Mouse (Mus musculus): ENCODE data around the gene Gm20538.

The Gm20538 gene

DNA sequence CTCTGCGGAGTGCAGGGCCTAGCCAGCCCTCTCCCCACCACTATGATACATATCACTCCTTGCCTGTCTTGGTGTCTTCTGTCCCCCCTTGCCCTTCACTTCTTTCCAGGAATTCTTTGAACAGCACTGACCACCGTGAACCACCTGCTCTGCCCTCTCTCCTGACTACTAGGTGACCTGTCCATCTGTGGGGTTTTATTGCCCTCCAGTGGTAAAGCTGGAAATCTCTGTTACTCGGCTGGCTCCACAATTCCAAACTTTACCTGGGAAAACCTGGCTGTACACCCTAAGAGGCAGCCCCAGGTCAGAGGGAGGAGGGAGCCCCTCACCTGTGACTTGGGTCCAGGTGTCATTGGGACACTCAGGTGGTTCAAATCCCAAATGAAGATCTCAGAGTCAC, 17.3 kb downstream of the Gm20538 start:
- DNase-seq (ENCODE audit: low spot score in 2 of 2): no peak

DNA sequence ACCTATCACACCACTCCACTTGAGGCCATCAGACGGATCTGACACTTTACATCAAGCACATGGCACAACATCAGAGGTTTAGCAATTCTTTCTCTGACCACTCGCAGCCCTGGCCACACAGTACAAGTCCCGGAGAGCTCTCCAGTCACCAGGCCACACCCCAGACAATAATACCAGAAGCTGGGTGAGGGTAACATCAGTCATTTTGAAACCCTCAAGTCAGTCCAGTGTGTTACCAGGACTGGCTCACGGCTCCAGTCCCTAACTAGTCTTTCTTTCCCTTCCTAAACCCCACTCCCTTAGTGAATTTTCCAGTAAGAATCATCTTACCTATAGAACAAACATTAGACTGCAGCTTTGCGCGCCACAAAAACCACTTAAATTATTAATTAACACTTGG, 22.6 kb downstream of the Gm20538 start:
- no peak for DNase-seq (ENCODE audit: low spot score in 2 of 2)

GRCm38 (mm10) chr19:44525551-44526205, 27.0 kb downstream of the Gm20538 start:
- no peak for DNase-seq (ENCODE audit: low spot score in 2 of 2)

GRCm38 (mm10) chr19:44519152-44519551, 33.5 kb downstream of the Gm20538 start:
- DNase-seq (ENCODE audit: low spot score in 2 of 2): no peak

GRCm38 (mm10) chr19:44517996-44518768, 34.4 kb downstream of the Gm20538 start:
- no peak for DNase-seq (ENCODE audit: low spot score in 2 of 2)

DNA sequence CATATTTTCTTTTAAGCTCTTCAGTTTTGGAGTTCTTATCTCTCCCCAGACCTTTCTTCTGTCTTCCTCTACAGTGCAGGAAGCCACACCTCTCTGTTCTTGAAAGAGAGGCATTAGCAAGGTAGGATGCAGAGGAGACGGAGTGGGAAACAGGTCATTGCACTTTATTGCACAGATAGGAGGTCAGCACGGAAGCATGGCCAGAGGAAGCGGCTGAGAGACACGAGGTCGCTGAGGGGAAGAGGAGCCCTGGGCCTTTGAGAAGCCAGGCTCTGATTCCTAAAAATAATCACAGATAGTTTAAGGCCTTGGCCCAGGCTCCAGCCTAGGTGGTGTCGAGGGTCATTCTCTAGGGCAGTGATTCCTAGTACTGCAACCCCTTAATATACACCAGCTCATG, 36.9 kb downstream of the Gm20538 start:
- no peak for DNase-seq (ENCODE audit: low spot score in 2 of 2)

DNA sequence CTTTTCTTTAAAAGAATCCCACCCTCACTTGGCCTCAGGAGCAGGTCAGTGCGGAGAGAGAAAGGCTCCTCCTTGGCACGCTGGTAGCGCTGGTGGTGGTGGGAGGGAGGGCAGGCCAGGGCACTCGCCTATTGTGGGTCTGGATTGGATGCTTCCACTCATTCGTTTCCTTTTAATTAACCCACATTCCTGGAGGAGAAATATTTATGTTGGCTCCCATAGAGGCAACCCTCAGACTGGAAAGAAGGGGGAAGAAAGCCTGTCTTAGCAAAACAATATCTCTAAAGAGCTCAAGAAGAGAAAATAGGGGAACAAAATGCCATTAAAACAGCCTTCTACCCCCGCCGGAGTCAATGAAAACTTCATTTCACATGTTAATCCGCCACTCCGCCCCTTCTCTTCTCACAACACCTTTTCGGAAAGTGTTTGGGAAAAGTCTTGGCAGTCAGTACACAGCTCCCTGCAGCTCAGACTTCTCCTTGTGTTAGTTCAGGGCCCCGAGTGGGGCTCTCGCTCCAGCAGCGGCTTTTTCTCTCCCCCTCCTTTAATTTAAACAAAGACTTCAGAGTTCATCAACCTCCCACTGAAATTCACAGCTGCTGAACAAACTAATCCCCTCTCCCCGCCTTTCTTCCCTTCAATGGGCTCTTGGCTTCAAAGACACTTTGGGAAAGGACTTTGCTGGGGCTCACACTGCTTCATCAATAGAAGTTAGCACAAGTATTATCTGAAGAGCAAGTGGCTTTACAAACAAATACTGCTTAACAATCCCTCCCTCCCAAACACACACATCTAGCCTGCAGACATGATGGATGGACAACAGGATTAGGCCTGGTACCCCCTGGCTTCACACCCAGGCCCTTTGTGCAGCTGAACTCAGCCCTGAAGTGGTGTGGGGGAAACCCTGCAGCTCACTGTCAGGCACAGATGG, 37.8 kb downstream of the Gm20538 start:
- no peak for DNase-seq (ENCODE audit: low spot score in 2 of 2)

DNA sequence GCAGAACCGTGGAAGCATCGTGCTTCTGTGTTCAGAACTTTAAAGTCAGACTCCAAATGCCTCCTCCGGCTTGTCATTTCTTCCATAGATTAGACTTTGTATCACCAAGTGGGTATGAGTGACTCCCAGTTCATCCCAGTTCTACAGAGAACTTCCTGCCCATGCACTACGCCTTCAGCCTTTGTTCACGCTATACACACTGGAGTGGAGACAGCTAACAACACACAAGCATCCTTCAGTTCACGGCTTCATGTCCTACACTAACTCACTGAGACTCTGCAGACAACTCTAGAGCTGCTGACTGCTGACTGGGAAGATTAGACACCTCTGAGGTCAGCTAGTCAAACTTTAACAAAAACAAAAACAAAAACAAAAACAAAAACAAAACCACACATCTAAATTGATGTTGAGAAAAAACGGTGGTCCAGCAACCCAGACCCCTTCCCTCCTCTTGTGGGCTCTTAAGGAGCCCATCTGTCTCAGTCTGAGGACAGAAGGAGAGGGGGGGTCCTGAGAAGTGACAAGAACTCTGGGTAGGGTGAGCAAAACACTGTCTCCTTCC, 38.6 kb downstream of the Gm20538 start:
- no peak for DNase-seq (ENCODE audit: low spot score in 2 of 2)

- DNase-seq (ENCODE audit: low spot score in 2 of 2): no peak
Measured at GRCm38 (mm10) chr19:44513054-44513833, 39.4 kb downstream of the Gm20538 start.

GRCm38 (mm10) chr19:44512601-44513000, 40.0 kb downstream of the Gm20538 start:
- DNase-seq (ENCODE audit: low spot score in 2 of 2): no peak

DNA sequence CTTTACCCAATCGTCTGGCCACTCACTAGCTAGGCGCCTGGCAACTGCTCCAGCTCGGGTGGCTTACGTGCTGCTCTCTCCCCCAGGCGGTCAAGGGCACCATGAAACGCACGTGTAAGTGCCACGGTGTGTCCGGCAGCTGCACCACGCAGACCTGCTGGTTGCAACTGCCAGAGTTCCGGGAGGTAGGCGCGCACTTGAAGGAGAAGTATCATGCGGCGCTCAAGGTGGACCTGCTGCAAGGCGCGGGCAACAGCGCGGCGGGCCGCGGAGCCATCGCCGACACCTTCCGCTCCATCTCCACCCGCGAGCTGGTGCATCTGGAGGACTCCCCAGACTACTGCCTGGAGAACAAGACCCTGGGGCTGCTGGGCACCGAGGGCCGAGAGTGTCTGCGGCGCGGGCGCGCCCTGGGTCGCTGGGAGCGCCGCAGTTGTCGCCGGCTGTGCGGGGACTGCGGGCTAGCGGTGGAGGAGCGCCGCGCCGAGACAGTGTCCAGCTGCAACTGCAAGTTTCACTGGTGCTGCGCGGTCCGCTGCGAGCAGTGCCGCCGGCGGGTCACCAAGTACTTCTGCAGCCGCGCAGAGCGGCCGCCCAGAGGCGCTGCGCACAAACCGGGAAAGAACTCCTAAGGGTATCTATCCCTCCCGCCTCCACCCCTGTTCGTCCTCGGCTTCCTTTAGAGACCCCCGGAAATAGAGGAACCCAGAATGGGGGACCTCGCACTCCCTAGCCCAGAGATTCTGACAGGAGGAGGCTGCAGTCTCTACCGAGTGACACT, 41.0 kb downstream of the Gm20538 start:
- DNase-seq (ENCODE audit: low spot score in 2 of 2): no peak

- no peak for DNase-seq (ENCODE audit: low spot score in 2 of 2)
Measured at GRCm38 (mm10) chr19:44510534-44511175, 42.0 kb downstream of the Gm20538 start.

DNA sequence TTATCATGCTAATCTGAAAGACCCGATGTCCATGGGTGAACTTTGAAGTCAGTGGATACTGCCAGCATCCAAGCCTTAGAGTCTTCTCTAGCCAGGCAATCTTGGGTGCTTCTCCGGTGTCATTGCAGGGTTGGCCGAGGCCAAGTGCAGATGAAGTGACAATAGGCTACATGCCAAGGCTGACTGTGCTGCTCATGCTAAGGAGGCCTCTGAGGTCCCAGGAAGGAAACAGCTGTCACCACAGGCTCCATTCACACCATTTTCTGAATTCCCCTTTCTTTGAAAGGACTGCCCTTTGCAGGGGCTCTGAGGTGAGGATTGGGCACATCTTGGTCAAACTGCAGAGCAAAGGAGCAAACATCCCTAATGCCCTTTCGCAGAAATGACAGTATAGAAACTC, 49.9 kb downstream of the Gm20538 start:
- no peak for DNase-seq (ENCODE audit: low spot score in 2 of 2)

GRCm38 (mm10) chr19:44501925-44502324, 50.7 kb downstream of the Gm20538 start:
- no peak for DNase-seq (ENCODE audit: low spot score in 2 of 2)

DNA sequence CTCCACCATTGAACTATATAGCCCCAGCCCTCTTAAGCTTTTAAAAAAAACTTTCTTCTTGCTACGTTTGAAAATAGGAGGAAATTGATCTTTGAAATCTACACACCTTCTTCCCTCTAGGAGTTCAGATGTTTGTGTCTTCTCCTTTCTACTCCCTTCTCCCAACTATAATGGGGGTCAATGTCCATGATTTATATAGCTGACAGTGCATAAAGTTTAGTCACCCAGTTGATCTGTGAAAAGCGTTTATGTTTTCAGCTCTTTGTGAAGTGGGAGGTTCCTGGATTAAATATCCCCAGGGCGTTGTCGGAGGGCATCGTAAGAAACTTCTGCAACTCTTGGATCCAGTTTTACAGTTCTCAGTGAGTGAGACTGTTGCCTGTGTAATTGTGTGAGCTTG, 52.4 kb downstream of the Gm20538 start:
- no peak for DNase-seq (ENCODE audit: low spot score in 2 of 2)

- DNase-seq (ENCODE audit: low spot score in 2 of 2): no peak
Measured at GRCm38 (mm10) chr19:44498936-44499335, 53.7 kb downstream of the Gm20538 start.

- DNase-seq (ENCODE audit: low spot score in 2 of 2): no peak
Measured at GRCm38 (mm10) chr19:44496941-44497340, 55.7 kb downstream of the Gm20538 start.

DNA sequence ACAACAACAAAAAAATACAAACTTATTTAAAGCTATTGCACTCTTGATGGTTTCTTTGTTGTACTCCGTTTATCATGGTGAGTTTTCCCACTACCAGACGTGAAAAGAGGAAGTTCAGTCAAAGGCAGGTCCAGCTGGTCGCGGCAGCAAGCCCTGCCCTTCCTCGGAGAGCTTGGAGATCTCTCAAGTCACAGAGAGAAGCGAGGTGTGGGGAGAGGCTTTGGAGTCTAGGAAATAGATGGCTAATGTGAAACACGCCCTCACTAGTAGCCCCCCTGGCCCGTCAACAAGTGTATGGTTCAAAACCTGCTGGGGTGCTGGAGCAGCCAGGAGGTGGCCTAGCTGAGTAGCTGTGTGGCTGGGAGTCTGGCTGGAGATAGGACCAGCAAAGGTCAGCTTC, 56.1 kb downstream of the Gm20538 start:
- no peak for DNase-seq (ENCODE audit: low spot score in 2 of 2)
